Mouse (Mus musculus): ENCODE results near the gene Gm20897. TPM values are rescaled to one million over a fixed set of nuclear protein-coding genes. Genes with fewer than 3 reads are reported as not detected.
"Not testable (repeated sequence)": the region's sequence is repeated elsewhere in the genome, so short reads cannot be mapped to it uniquely, and the experiment has no call there.

The Gm20897 gene
- polyA plus RNA-seq (2014; fragmentation: Nextera tagmentation; extraction: Ambion mirVana), result not detected in 2 replicates

DNA sequence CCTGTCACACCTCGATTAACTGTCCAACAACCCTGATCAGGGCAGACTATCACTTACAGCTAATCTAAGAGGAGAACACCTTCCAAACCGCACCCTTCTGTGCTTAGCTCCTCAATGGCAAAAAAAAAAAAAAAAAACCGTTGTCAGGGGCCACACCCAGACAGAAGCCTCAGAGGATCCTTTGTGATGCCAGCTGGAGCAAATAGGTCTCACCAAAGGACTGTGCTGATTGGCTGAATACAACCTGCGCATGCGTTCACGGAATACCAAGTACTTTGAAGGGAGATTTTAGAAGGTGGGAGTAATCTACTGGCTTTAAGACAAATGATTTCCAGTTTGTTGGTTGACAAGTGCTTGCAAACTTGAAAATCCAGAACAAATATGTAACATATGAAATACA is at the start of gene Gm20897:
Gene Gm20897, minus strand, starts transcription at position 101 of the 400 bp plus-strand sequence.
- not testable (repeated sequence) for ATAC-seq (ENCODE audit: insufficient read depth); H3K4me3 ChIP-seq (ENCODE audit: low read depth, low read length); H3K4me1 ChIP-seq (ENCODE audit: insufficient read depth); H3K27me3 ChIP-seq (ENCODE audit: insufficient read depth, low read length); H3K4me2 ChIP-seq; H3K9ac ChIP-seq; DNase-seq; H3K9me3 ChIP-seq (ENCODE audit: low read depth, low read length); H3K27ac ChIP-seq (ENCODE audit: low read depth); H3K36me3 ChIP-seq (ENCODE audit: insufficient read depth)
- 85% methylated on average over 5 of the region's 6 CpGs for WGBS

Other genes starting within 250 kb of the Gm20897 start
- gene Gm21732, start 73.5 kb upstream of the Gm20897 start, polyA plus RNA-seq (2014; fragmentation: Nextera tagmentation; extraction: Ambion mirVana), result not detected in 2 replicates

All from lung, embryonic 14.5 days (tissue).